Mouse (Mus musculus): ENCODE results near the gene Crat.

- TF ChIP-seq EP300 (IDR thresholded peaks at IDR 0.05) = no peak
- peak; percentile 40 for TF ChIP-seq CTCF (IDR thresholded peaks at IDR 0.05)
Measured at GRCm38 (mm10) chr2:30362865-30363264, 52.7 kb downstream of the Crat start.
